Mouse (Mus musculus): Measurements from ENCODE around the gene Epha2. TPM values are rescaled to one million over a fixed set of nuclear protein-coding genes. Genes with fewer than 3 reads are reported as not detected.
A peak's percentile ranks its signal among the peaks of the same experiment; 100 is the strongest.

Gene Epha2
- 1.6 and 1.7 TPM in 2 replicates for polyA plus RNA-seq (2015; fragmentation: Nextera tagmentation; extraction: Ambion mirVana)

- H3K4me1 ChIP-seq: peaks cover 21% of the 10 kb centered on the region
- H3K36me3 ChIP-seq (replicated peaks): no peaks in the 10 kb centered on the region
- no peaks in the 10 kb centered on the region for H3K9me3 ChIP-seq
- under 1% methylated on average over 35 of the region's 35 CpGs for WGBS
- H3K4me3 ChIP-seq: peak within 1 kb of the TSS; percentile 67
- peak; percentile 51; the same call in 1 of the 2 replicates for ATAC-seq (replicated peaks)
- H3K4me2 ChIP-seq: peak within 1 kb of the TSS; percentile 99
- H3K9ac ChIP-seq: peak within 1 kb of the TSS; percentile 48
- no peak within 1 kb of the TSS for H3K27ac ChIP-seq
- peaks cover 42% of the 10 kb centered on the region for H3K27me3 ChIP-seq (replicated peaks)
Observed at GRCm38 (mm10) chr4:141301116-141301553, at the start of gene Epha2. Epha2 (plus strand) TSS chr4:141301240.

- H3K4me2 ChIP-seq: no peak overlapping the region
- H3K4me3 ChIP-seq: no peak overlapping the region
- no peak overlapping the region for H3K9ac ChIP-seq
- H3K27ac ChIP-seq: no peak overlapping the region
- ATAC-seq (replicated peaks): no peak
- H3K9me3 ChIP-seq: no peaks in the 10 kb centered on the region
- H3K4me1 ChIP-seq: peaks cover 10% of the 10 kb centered on the region
- peaks cover 20% of the 10 kb centered on the region for H3K27me3 ChIP-seq (replicated peaks)
- 81% methylated on average over 2 of the region's 2 CpGs for WGBS
- H3K36me3 ChIP-seq (replicated peaks): no peaks in the 10 kb centered on the region
Observed at GRCm38 (mm10) chr4:141252641-141253040, 48.4 kb upstream of the Epha2 start.

- H3K27me3 ChIP-seq (replicated peaks): peaks cover 4% of the 10 kb centered on the region
- H3K4me1 ChIP-seq: no peaks in the 10 kb centered on the region
- ATAC-seq (replicated peaks): no peak
- no peaks in the 10 kb centered on the region for H3K36me3 ChIP-seq (replicated peaks)
- no peak overlapping the region for H3K27ac ChIP-seq
- H3K4me3 ChIP-seq: no peak overlapping the region
- no peaks in the 10 kb centered on the region for H3K9me3 ChIP-seq
- no peak overlapping the region for H3K4me2 ChIP-seq
- H3K9ac ChIP-seq: no peak overlapping the region
- 77% methylated on average over 16 of the region's 16 CpGs for WGBS
Observed at GRCm38 (mm10) chr4:141254234-141254633, 46.8 kb upstream of the Epha2 start.

- no peaks in the 10 kb centered on the region for H3K4me1 ChIP-seq
- H3K27me3 ChIP-seq (replicated peaks): no peaks in the 10 kb centered on the region
- no peak overlapping the region for H3K9ac ChIP-seq
- H3K4me3 ChIP-seq: no peak overlapping the region
- ATAC-seq (replicated peaks): no peak
- no peaks in the 10 kb centered on the region for H3K36me3 ChIP-seq (replicated peaks)
- H3K4me2 ChIP-seq: no peak overlapping the region
- no peaks in the 10 kb centered on the region for H3K9me3 ChIP-seq
- no peak overlapping the region for H3K27ac ChIP-seq
- 68% methylated on average over 5 of the region's 5 CpGs for WGBS
Observed at GRCm38 (mm10) chr4:141257440-141257839, 43.6 kb upstream of the Epha2 start.

GRCm38 (mm10) chr4:141259413-141259812, 41.6 kb upstream of the Epha2 start:
- Histone ChIP-seq H3K9me3 (no peaks in the 10 kb centered on the region), H3K4me3 (no peak overlapping the region), H3K4me1 (no peaks in the 10 kb centered on the region), H3K27ac (no peak overlapping the region), H3K36me3 (replicated peaks) (no peaks in the 10 kb centered on the region), H3K27me3 (replicated peaks) (no peaks in the 10 kb centered on the region), H3K9ac (no peak overlapping the region), H3K4me2 (no peak overlapping the region)
- WGBS: 85% methylated on average over 12 of the region's 12 CpGs
- ATAC-seq (replicated peaks): no peak

GRCm38 (mm10) chr4:141260007-141260723, 40.9 kb upstream of the Epha2 start:
- H3K27ac ChIP-seq: no peak overlapping the region
- no peaks in the 10 kb centered on the region for H3K27me3 ChIP-seq (replicated peaks)
- ATAC-seq (replicated peaks): no peak
- H3K9ac ChIP-seq: no peak overlapping the region
- H3K4me3 ChIP-seq: no peak overlapping the region
- no peak overlapping the region for H3K4me2 ChIP-seq
- H3K9me3 ChIP-seq: no peaks in the 10 kb centered on the region
- H3K36me3 ChIP-seq (replicated peaks): no peaks in the 10 kb centered on the region
- H3K4me1 ChIP-seq: no peaks in the 10 kb centered on the region
- 67% methylated on average over 16 of the region's 16 CpGs for WGBS

- Histone ChIP-seq H3K27me3 (replicated peaks) (no peaks in the 10 kb centered on the region), H3K4me3 (no peak overlapping the region), H3K9me3 (no peaks in the 10 kb centered on the region), H3K9ac (no peak overlapping the region), H3K27ac (no peak overlapping the region), H3K4me1 (no peaks in the 10 kb centered on the region), H3K4me2 (no peak overlapping the region), H3K36me3 (replicated peaks) (no peaks in the 10 kb centered on the region)
- 84% methylated on average over 10 of the region's 10 CpGs for WGBS
- ATAC-seq (replicated peaks): no peak
Observed at GRCm38 (mm10) chr4:141262906-141263637, 38.0 kb upstream of the Epha2 start.

GRCm38 (mm10) chr4:141265979-141266637, 34.9 kb upstream of the Epha2 start:
- ATAC-seq (replicated peaks): no peak
- no peak overlapping the region for H3K9ac ChIP-seq
- H3K36me3 ChIP-seq (replicated peaks): no peaks in the 10 kb centered on the region
- no peak overlapping the region for H3K27ac ChIP-seq
- no peaks in the 10 kb centered on the region for H3K9me3 ChIP-seq
- H3K4me3 ChIP-seq: no peak overlapping the region
- H3K27me3 ChIP-seq (replicated peaks): no peaks in the 10 kb centered on the region
- 93% methylated on average over 3 of the region's 3 CpGs for WGBS
- H3K4me1 ChIP-seq: no peaks in the 10 kb centered on the region
- no peak overlapping the region for H3K4me2 ChIP-seq

GRCm38 (mm10) chr4:141267250-141267649, 33.8 kb upstream of the Epha2 start:
- Histone ChIP-seq H3K4me1 (no peaks in the 10 kb centered on the region), H3K9ac (no peak overlapping the region), H3K27me3 (replicated peaks) (no peaks in the 10 kb centered on the region; the same call in 1 of the 2 replicates), H3K9me3 (no peaks in the 10 kb centered on the region), H3K4me3 (no peak overlapping the region), H3K4me2 (no peak overlapping the region), H3K27ac (no peak overlapping the region), H3K36me3 (replicated peaks) (no peaks in the 10 kb centered on the region)
- ATAC-seq (replicated peaks): no peak
- WGBS: 85% methylated on average over 3 of the region's 3 CpGs

- H3K36me3 ChIP-seq (replicated peaks): no peaks in the 10 kb centered on the region
- H3K4me1 ChIP-seq: no peaks in the 10 kb centered on the region
- peaks cover 3% of the 10 kb centered on the region; the same call in 1 of the 2 replicates for H3K27me3 ChIP-seq (replicated peaks)
- no peaks in the 10 kb centered on the region for H3K9me3 ChIP-seq
- H3K4me3 ChIP-seq: no peak overlapping the region
- no peak overlapping the region for H3K4me2 ChIP-seq
- no peak overlapping the region for H3K9ac ChIP-seq
- ATAC-seq (replicated peaks): no peak
- no peak overlapping the region for H3K27ac ChIP-seq
- WGBS: 37% methylated on average over 9 of the region's 9 CpGs
Observed at GRCm38 (mm10) chr4:141267837-141268236, 33.2 kb upstream of the Epha2 start.

- no peaks in the 10 kb centered on the region for H3K36me3 ChIP-seq (replicated peaks)
- no peak overlapping the region for H3K4me2 ChIP-seq
- H3K9me3 ChIP-seq: no peaks in the 10 kb centered on the region
- H3K27me3 ChIP-seq (replicated peaks): peaks cover 3% of the 10 kb centered on the region; the same call in 1 of the 2 replicates
- 93% methylated on average over 4 of the region's 4 CpGs for WGBS
- no peak for ATAC-seq (replicated peaks)
- peaks cover 4% of the 10 kb centered on the region for H3K4me1 ChIP-seq
- H3K9ac ChIP-seq: no peak overlapping the region
- no peak overlapping the region for H3K4me3 ChIP-seq
- no peak overlapping the region for H3K27ac ChIP-seq
Observed at GRCm38 (mm10) chr4:141268350-141268749, 32.7 kb upstream of the Epha2 start.

GRCm38 (mm10) chr4:141269080-141269479, 32.0 kb upstream of the Epha2 start:
- H3K4me1 ChIP-seq: peaks cover 10% of the 10 kb centered on the region
- no peak overlapping the region for H3K4me3 ChIP-seq
- no peak overlapping the region for H3K4me2 ChIP-seq
- H3K9me3 ChIP-seq: no peaks in the 10 kb centered on the region
- H3K27ac ChIP-seq: no peak overlapping the region
- no peaks in the 10 kb centered on the region for H3K36me3 ChIP-seq (replicated peaks)
- H3K27me3 ChIP-seq (replicated peaks): peaks cover 3% of the 10 kb centered on the region; the same call in 1 of the 2 replicates
- H3K9ac ChIP-seq: no peak overlapping the region
- WGBS: 89% methylated on average over 6 of the region's 6 CpGs
- ATAC-seq (replicated peaks): no peak

Data from midbrain, embryonic 15.5 days (tissue).